Mouse (Mus musculus) CD4-positive, CD25-positive, alpha-beta regulatory T cell, adult 2 months (primary cell): ENCODE measurements around the gene Cntn5.

Experiments
- DNase-seq: peaks from one replicate; pipeline ENCODE4 v3.0.0-alpha.2; 2012; ENCODE audit warnings: low read depth, low spot score

The Cntn5 gene

DNA sequence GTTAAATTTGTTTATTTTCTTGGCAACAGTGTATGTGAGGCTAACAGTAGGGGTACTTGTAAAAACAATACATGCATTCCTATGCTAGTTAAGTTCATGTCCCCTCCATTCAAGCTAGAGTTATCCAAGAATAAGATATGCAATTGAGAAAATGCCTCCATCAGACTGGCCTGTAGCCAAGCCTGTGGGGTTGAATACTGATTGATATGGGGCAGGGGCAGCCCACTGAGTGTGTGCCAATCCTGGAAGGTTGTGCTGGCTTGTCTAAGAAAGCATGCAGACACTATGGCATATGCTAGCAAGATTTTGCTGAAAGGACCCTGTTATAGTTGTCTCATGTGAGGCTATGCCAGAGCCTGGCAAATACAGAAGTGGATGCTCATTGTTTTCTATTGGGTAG lies 1196.8 kb downstream of the Cntn5 start:
- no peak for DNase-seq

DNA sequence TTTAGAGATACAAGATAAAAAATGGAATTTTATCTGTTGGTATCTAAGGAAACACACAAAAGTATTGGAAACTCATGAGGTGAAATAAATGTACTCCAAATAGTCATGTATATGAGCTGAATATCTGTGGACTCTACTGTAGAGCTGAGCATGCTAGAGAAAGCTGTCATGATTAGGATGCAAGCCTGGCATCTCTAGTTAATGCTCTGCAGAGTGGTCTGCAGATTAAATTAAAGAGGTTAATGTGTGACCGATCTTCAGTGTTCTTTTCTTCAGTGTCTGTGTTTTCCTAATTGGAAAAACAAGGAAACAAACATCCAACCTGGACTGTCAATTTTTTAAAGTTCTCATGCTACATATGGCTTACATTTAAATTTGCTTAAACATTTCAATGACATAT lies 1199.4 kb downstream of the Cntn5 start:
- no peak for DNase-seq

DNA sequence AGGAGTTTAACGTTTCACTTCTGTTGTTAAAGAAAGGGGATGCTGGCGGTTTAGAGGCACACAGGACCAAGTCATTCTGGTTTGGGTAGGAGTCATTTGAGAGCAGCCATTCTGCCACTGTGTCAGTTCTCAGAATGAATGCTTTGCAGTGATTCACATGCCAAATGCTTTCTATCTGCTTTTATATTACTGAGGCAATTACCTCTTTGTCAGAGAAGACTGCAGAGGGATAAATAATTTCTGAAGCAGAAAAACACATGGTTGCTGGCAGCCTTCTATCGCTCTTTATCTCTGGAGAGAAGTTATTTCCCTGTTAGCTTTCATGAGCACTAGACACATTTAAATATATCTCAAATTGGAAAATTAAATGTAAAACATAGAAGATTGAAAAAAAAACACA lies 1207.9 kb downstream of the Cntn5 start:
- no peak for DNase-seq

DNA sequence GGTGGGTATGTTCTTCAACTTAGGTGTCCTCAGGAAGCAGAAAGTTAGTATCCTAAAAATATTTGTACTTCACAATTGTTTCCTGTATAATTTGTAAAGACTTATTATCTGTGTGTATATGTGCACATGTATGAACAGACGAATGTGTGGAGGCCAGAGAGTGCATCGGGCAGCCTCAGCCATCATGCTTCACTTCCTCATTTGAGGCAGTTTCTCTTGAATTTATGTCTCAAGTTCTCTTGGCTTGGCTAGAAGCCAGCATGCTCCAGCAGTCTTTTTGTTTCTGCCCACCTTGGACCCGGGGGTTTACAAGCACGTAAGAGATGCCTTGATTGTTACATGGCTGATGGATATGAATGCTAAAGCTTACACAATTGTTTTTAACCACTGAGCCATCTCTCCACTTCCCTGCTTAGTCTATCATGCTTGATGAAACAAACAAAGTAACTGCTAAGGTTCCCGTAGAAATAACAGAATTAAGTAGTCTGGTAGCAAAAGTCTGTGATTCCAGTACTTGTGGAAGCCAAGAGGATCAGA lies 1222.2 kb downstream of the Cntn5 start:
- DNase-seq, result no peak

DNA sequence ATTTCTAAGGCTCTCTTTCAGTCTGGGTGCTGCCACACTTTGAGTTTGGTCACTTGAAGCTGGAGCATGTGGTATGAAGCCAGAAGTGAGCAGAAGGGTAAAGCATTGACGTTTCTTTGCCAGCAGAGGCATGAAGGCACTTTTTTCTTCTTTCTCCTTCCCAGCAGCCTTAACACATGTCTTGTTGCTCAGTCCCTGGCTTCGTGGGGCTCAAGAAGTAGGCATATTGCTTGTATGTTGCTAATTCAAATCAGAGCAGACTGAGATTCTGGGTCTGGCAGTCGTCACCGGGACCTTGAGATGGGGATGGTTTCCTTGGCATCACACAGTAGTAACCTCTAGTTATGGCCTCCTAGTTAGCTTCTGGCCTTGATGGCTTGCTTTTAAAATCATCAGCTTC lies 1228.5 kb downstream of the Cntn5 start:
- no peak for DNase-seq

DNA sequence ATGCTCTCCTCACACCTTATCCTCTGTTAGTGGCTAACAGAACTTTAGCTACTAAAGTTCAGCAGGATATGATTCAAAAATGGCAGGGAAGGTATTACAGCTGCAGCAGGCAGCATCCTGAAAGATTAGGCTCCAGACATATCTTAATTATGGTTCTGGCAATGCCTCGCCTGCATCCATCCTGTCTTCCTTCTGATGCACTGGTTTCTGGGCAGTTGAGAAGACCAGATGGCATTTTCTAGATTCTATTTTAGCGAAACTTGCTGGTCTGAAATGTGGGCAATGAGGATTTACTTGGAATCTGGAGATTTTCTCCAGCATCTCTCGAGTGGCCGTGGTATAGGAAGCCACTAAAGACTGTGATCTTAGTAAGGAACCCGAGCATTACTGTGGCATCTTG lies 1230.0 kb downstream of the Cntn5 start:
- DNase-seq, result no peak

DNA sequence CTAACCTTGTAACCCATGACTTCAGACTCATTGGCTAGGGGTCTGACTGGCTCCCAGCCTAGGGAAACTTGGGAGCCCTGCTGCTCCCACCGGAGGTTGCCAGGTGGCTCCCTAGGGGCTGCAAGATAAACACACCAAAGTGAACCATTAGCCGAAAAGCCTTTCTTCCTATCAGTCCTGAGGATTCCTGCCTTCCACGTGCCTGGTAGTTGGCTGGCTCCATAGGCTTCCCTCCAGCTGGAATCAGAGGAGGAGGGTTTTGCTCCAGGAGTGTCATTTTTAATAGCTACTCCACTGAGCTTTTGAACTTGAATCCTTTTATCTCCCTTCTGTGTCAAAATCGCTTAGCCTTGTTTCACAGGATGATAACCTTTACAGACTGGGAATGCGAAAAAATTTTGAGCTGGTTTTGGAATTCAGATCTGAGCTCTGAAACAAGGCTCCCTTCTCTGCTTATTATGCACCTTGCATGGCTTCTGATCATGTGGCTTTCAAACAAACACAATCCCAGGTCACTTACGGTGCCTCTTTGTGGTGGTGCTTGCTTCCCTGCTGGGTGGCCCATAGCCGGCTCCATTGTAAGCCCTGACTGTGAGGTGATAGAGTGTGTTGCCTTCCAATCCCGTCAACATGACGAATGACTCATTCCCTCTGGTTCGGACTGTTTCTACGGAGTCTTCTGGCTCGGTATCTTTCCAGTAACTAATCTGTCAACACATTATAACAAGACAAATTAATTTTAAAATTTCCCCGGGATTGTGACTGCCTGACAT lies 1231.1 kb downstream of the Cntn5 start:
- no peak for DNase-seq

DNA sequence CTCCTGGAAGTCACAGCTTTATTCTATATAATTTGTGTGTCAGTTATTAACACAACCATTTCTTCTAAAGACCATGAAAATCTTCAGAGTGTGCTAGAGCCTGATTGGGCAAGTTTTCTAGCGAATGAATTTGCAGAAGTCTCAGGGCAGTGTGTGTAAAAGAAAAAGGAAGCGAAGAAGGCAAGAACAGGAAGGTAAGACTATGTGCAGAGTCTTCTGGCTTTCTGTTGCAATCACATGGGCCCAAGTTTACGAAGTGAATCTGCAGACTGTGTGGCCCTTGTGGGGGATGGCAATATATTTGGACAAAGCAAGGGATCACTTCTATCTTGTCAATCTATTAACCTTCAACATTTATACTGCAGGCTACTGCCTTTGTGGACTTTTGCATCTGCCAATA lies 1251.1 kb downstream of the Cntn5 start:
- no peak for DNase-seq

DNA sequence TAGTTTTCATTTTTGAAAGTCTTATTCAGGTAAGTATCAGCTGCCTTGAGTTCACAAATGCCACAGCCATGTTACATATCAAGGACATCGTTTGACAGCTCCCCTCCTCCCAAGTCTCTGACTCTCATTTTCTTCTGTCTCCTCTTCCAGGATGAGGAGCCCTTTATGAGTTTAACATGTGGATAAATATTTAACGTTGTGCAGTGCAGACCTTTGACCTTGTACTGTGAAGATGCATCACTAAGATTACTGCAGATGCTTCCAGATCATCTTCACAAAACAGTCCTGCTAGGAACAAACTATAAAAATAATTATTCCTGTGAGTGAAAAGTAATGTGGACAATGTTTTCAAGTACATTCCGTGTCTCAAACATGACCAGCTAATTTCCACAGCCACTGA lies 1257.2 kb downstream of the Cntn5 start:
- no peak for DNase-seq

DNA sequence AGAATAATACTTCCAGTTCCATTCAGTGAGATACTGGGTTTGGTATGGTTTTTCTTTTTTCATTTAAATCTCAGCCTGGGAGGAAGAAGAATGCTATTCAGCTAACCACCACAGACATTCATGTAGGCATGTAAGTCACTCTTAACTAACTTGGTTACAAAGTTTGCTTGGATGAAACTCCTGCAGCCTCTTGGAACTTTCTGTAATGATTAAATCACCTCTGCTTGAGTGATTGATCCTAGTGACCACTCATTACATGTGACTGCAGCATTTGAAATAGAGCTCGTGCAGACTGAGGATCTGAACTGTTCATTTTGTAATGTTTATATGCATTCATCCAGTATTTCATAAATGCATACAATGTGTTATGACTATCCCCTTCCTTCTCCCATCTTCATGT lies 1258.3 kb downstream of the Cntn5 start:
- no peak for DNase-seq
